Mouse (Mus musculus): ENCODE results near the gene Cd200r1. TPM values are rescaled to one million over a fixed set of nuclear protein-coding genes. Genes with fewer than 3 reads are reported as not detected.

The Cd200r1 gene
- polyA plus RNA-seq, 1 experiment from 2014 or later: 0.97 TPM

- H3K27ac ChIP-seq: peak overlapping the region; percentile 38; the same call in 1 of the 2 replicates
- H3K4me2 ChIP-seq (ENCODE audit: low read length): peak overlapping the region; percentile 8; the same call in 1 of the 2 replicates
- ATAC-seq (replicated peaks; ENCODE audit: low FRiP score, low read depth): no peak
- H3K27me3 ChIP-seq (ENCODE audit: insufficient read depth, low read length): no peaks in the 10 kb centered on the region
- H3K9me3 ChIP-seq (replicated peaks; ENCODE audit: low read length): no peaks in the 10 kb centered on the region
- TF ChIP-seq CTCF (IDR thresholded peaks at IDR 0.05; ENCODE audit: low read depth): no peak
- no peaks in the 10 kb centered on the region for H3K36me3 ChIP-seq (ENCODE audit: insufficient read depth, low read length)
- 0 out of 2 replicates have a peak, but pooled peaks cover 5% of the 10 kb centered on the region for H3K4me1 ChIP-seq (replicated peaks; ENCODE audit: insufficient read depth, low read length)
- H3K9ac ChIP-seq (ENCODE audit: low read depth, low read length): no peak overlapping the region
- peak; percentile 63 for DNase-seq (ENCODE audit: low spot score)
- no peak overlapping the region for H3K4me3 ChIP-seq (replicated peaks; ENCODE audit: low read depth, low read length)
- WGBS: 49% methylated on average over 2 of the region's 2 CpGs
These were observed 42.9 kb upstream of the Cd200r1 start for GRCm38 (mm10) chr16:44722666-44723065.

GRCm38 (mm10) chr16:44724083-44724787 is 41.3 kb upstream of the Cd200r1 start, which contains the start of gene Nepro:
Gene Nepro (plus strand): TSS chr16:44724301.
- peak; percentile 94 for DNase-seq (ENCODE audit: low spot score)
- WGBS: under 1% methylated on average over 64 of the region's 64 CpGs
- peak within 1 kb of the TSS; percentile 73 for H3K4me3 ChIP-seq (replicated peaks; ENCODE audit: low read depth, low read length)
- peak within 1 kb of the TSS; percentile 89 for H3K27ac ChIP-seq
- peak; percentile 13; the same call in 1 of the 2 replicates for TF ChIP-seq CTCF (IDR thresholded peaks at IDR 0.05; ENCODE audit: low read depth)
- H3K27me3 ChIP-seq (ENCODE audit: insufficient read depth, low read length): no peaks in the 10 kb centered on the region
- peak within 1 kb of the TSS; percentile 65 for H3K4me2 ChIP-seq (ENCODE audit: low read length)
- 0 out of 2 replicates have a peak, but pooled peaks cover 5% of the 10 kb centered on the region for H3K4me1 ChIP-seq (replicated peaks; ENCODE audit: insufficient read depth, low read length)
- peak within 1 kb of the TSS; percentile 87 for H3K9ac ChIP-seq (ENCODE audit: low read depth, low read length)
- ATAC-seq (replicated peaks; ENCODE audit: low FRiP score, low read depth): peak; percentile 97
- no peaks in the 10 kb centered on the region for H3K9me3 ChIP-seq (replicated peaks; ENCODE audit: low read length)
- H3K36me3 ChIP-seq (ENCODE audit: insufficient read depth, low read length): 0 out of 2 replicates have a peak, but pooled peaks cover 3% of the 10 kb centered on the region

GRCm38 (mm10) chr16:44724847-44725246 is 40.7 kb upstream of the Cd200r1 start:
- peak; percentile 76 for DNase-seq (ENCODE audit: low spot score)
- Histone ChIP-seq H3K9ac (ENCODE audit: low read depth, low read length) (peak overlapping the region; percentile 87), H3K4me1 (replicated peaks; ENCODE audit: insufficient read depth, low read length) (0 out of 2 replicates have a peak, but pooled peaks cover 5% of the 10 kb centered on the region), H3K9me3 (replicated peaks; ENCODE audit: low read length) (no peaks in the 10 kb centered on the region), H3K36me3 (ENCODE audit: insufficient read depth, low read length) (0 out of 2 replicates have a peak, but pooled peaks cover 8% of the 10 kb centered on the region), H3K4me2 (ENCODE audit: low read length) (peak overlapping the region; percentile 65), H3K27ac (peak overlapping the region; percentile 89), H3K27me3 (ENCODE audit: insufficient read depth, low read length) (no peaks in the 10 kb centered on the region), H3K4me3 (replicated peaks; ENCODE audit: low read depth, low read length) (peak overlapping the region; percentile 73)
- TF ChIP-seq CTCF (IDR thresholded peaks at IDR 0.05; ENCODE audit: low read depth): no peak
- WGBS: under 1% methylated on average over 14 of the region's 14 CpGs
- ATAC-seq (replicated peaks; ENCODE audit: low FRiP score, low read depth): peak; percentile 3; the same call in 1 of the 2 replicates

GRCm38 (mm10) chr16:44725286-44726223 is 40.0 kb upstream of the Cd200r1 start:
- peak overlapping the region; percentile 89 for H3K27ac ChIP-seq
- no peak for ATAC-seq (replicated peaks; ENCODE audit: low FRiP score, low read depth)

GRCm38 (mm10) chr16:44727525-44727924 is 38.0 kb upstream of the Cd200r1 start:
- DNase-seq (ENCODE audit: low spot score) (no peak), ATAC-seq (replicated peaks; ENCODE audit: low FRiP score, low read depth) (no peak)
- WGBS: 98% methylated on average over 3 of the region's 3 CpGs
- Histone ChIP-seq H3K36me3 (ENCODE audit: insufficient read depth, low read length) (peaks cover 29% of the 10 kb centered on the region; the same call in 1 of the 2 replicates), H3K9me3 (replicated peaks; ENCODE audit: low read length) (no peaks in the 10 kb centered on the region), H3K9ac (ENCODE audit: low read depth, low read length) (no peak overlapping the region), H3K27me3 (ENCODE audit: insufficient read depth, low read length) (no peaks in the 10 kb centered on the region), H3K27ac (no peak overlapping the region), H3K4me3 (replicated peaks; ENCODE audit: low read depth, low read length) (no peak overlapping the region), H3K4me1 (replicated peaks; ENCODE audit: insufficient read depth, low read length) (0 out of 2 replicates have a peak, but pooled peaks cover 5% of the 10 kb centered on the region), H3K4me2 (ENCODE audit: low read length) (no peak overlapping the region)
- no peak for TF ChIP-seq CTCF (IDR thresholded peaks at IDR 0.05; ENCODE audit: low read depth)

More at GRCm38 (mm10) chr16:44725286-44726223, 40.0 kb upstream of the Cd200r1 start:
- H3K9me3 ChIP-seq (replicated peaks; ENCODE audit: low read length): no peaks in the 10 kb centered on the region
- peak overlapping the region; percentile 65 for H3K4me2 ChIP-seq (ENCODE audit: low read length)
- 0 out of 2 replicates have a peak, but pooled peaks cover 13% of the 10 kb centered on the region for H3K36me3 ChIP-seq (ENCODE audit: insufficient read depth, low read length)
- no peaks in the 10 kb centered on the region for H3K27me3 ChIP-seq (ENCODE audit: insufficient read depth, low read length)
- DNase-seq (ENCODE audit: low spot score): peak; percentile 88
- 40% methylated on average over 14 of the region's 14 CpGs for WGBS
- 0 out of 2 replicates have a peak, but pooled peaks cover 5% of the 10 kb centered on the region for H3K4me1 ChIP-seq (replicated peaks; ENCODE audit: insufficient read depth, low read length)
- H3K4me3 ChIP-seq (replicated peaks; ENCODE audit: low read depth, low read length): peak overlapping the region; percentile 73
- H3K9ac ChIP-seq (ENCODE audit: low read depth, low read length): peak overlapping the region; percentile 87; the same call in 1 of the 2 replicates
- TF ChIP-seq CTCF (IDR thresholded peaks at IDR 0.05; ENCODE audit: low read depth): peak; percentile 91

DNA sequence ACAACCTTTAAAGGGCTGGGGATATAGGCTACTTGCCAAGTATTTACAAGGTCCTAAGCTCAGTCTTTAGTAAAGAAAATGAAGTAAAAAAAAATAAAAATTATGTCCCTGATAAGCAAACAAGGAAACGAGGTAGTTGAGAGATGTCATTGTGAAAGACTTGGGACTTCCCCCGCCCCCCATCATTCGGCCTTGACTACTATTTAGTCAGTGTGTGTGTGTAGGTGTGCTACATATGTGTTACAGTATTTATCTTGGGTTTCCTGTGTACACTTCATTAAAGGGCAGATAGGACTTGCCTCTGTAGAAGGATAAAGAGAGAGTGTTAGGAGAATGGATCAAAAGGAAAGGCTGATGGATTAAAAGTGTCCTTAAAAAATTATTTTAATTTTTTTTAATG is 31.5 kb upstream of the Cd200r1 start:
- no peaks in the 10 kb centered on the region for H3K9me3 ChIP-seq (replicated peaks; ENCODE audit: low read length)
- peaks cover 76% of the 10 kb centered on the region for H3K36me3 ChIP-seq (ENCODE audit: insufficient read depth, low read length)
- no peaks in the 10 kb centered on the region for H3K27me3 ChIP-seq (ENCODE audit: insufficient read depth, low read length)
- H3K9ac ChIP-seq (ENCODE audit: low read depth, low read length): no peak overlapping the region
- DNase-seq (ENCODE audit: low spot score) (no peak), ATAC-seq (replicated peaks; ENCODE audit: low FRiP score, low read depth) (no peak)
- no peak overlapping the region for H3K4me2 ChIP-seq (ENCODE audit: low read length)
- whole genome bisulfite sequencing: 75% methylated on average over 3 of the region's 3 CpGs
- no peak overlapping the region for H3K27ac ChIP-seq
- H3K4me3 ChIP-seq (replicated peaks; ENCODE audit: low read depth, low read length): no peak overlapping the region
- H3K4me1 ChIP-seq (replicated peaks; ENCODE audit: insufficient read depth, low read length): no peaks in the 10 kb centered on the region
- no peak for TF ChIP-seq CTCF (IDR thresholded peaks at IDR 0.05; ENCODE audit: low read depth)
